In the genomic region with DNA sequence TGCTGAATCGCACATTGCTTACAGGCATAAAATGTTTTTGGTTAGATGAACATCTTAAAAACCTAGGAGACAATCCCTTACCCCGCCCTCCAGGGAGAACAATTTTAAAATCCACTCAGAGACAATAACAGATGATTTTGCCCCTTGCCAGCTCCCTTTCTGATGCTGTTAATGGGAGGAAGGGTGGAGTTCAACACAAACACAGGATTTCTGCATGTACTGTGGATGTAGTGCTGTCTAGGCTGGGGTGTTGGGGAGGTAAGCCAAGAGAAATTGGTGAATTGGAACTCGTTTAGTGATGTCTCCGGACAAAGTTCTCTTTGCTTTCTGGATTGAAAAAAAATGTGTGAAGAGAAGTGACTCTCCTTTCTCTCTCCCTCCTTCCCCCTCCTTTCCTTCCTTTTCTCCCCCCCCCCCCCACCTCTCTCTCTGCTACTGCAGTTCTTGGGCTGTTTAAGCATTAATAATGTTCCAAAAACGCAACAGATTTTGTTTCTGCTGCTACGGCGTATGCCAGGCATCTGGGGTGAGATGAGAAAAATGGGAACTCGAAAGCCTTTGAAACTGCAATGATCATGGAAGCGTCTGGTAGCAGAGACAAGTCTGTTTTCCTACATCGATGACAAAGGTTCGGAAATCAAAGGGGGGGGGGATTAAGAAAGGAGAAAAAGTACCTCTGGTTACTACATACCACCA, we compare ENCODE assay signal across 15 mouse cellular contexts.
DNase-seq lines count a peak whose midpoint lies in the region; ATAC-seq and TF ChIP-seq lines count a peak whose summit lies in the region.
"Had no signal": no experiment of that assay in that cellular context is flagged by ENCODE, and none has a peak within 500 bp of the region (broad histone marks: within the 10 kb centered on the region; RNA-seq: fewer than 3 reads in every experiment).

No protein-coding gene starts in this region.

- H3K27me3 ChIP-seq in midbrain, embryonic 13.5 days, result no peaks in the 10 kb centered on the region
- peaks cover 32% of the 10 kb centered on the region for H3K27me3 ChIP-seq in midbrain, embryonic 10.5 days (ENCODE audit: low read depth, poor library complexity, severe bottlenecking)
- no peaks in the 10 kb centered on the region for H3K27me3 ChIP-seq in midbrain, postnatal 0 days (ENCODE audit: insufficient read depth, low read length)

- DNase-seq in heart, adult 11 months, result peak; percentile 94
- no peak for DNase-seq in heart, postnatal 36 days
- DNase-seq in midbrain, embryonic 10.5 days (ENCODE audit: low spot score), result no peak
- peak; percentile 49 for DNase-seq in layer of hippocampus, adult 9-11 months
- DNase-seq in midbrain, postnatal 0 days (ENCODE audit: low spot score), result no peak
- DNase-seq in ovary, postnatal 36 days (ENCODE audit: low spot score), result no peak
- no peak for DNase-seq in kidney, postnatal 10 days
- DNase-seq: adrenal gland, postnatal 36 days; cerebellum, adult 2 months; gastrocnemius, postnatal 36 days; kidney, adult 18-20 months; left cerebral cortex, postnatal 4 days had no signal

- H3K27ac ChIP-seq in midbrain, embryonic 13.5 days, result peak overlapping the region; percentile 35
- no peak overlapping the region for H3K27ac ChIP-seq in midbrain, embryonic 10.5 days (replicated peaks)
- 0 out of 2 replicates have a peak overlapping the region, but pooled peaks have one; percentile 59 for H3K27ac ChIP-seq in midbrain, postnatal 0 days (ENCODE audit: low read depth, low read length)
- H3K27ac ChIP-seq: embryonic facial prominence, embryonic 13.5 days had no signal

- no peak for TF ChIP-seq CTCF in midbrain, postnatal 0 days (IDR thresholded peaks at IDR 0.05)

- intact Hi-C loops in heart, postnatal 36 days (cut with DNase I), result no loop called here

- H3K9me3 ChIP-seq in midbrain, embryonic 13.5 days, result no peaks in the 10 kb centered on the region
- no peaks in the 10 kb centered on the region for H3K9me3 ChIP-seq in midbrain, embryonic 10.5 days (replicated peaks)
- H3K9me3 ChIP-seq in midbrain, postnatal 0 days (ENCODE audit: low read length), result no peaks in the 10 kb centered on the region
- H3K9me3 ChIP-seq: embryonic facial prominence, embryonic 13.5 days had no signal

- no peak overlapping the region for H3K4me2 ChIP-seq in midbrain, embryonic 13.5 days (replicated peaks)
- no peak overlapping the region for H3K4me2 ChIP-seq in midbrain, postnatal 0 days (ENCODE audit: low read depth, low read length, poor library complexity, severe bottlenecking)
- H3K4me2 ChIP-seq: embryonic facial prominence, embryonic 13.5 days had no signal

- peaks cover 33% of the 10 kb centered on the region for H3K4me1 ChIP-seq in midbrain, embryonic 13.5 days (replicated peaks)
- H3K4me1 ChIP-seq in midbrain, embryonic 10.5 days, result peaks cover 24% of the 10 kb centered on the region
- peaks cover 7% of the 10 kb centered on the region; the same call in 1 of the 2 replicates for H3K4me1 ChIP-seq in midbrain, postnatal 0 days (ENCODE audit: insufficient read depth, low read length)

- H3K4me3 ChIP-seq in midbrain, embryonic 13.5 days (replicated peaks), result no peak overlapping the region
- no peak overlapping the region for H3K4me3 ChIP-seq in midbrain, embryonic 10.5 days
- no peak overlapping the region for H3K4me3 ChIP-seq in midbrain, postnatal 0 days (ENCODE audit: low read depth, low read length)
- H3K4me3 ChIP-seq: embryonic facial prominence, embryonic 13.5 days had no signal

- H3K9ac ChIP-seq in midbrain, embryonic 13.5 days (replicated peaks), result 0 out of 2 replicates have a peak overlapping the region, but pooled peaks have one; percentile 11
- H3K9ac ChIP-seq in midbrain, postnatal 0 days (replicated peaks; ENCODE audit: low read length, poor library complexity, severe bottlenecking), result no peak overlapping the region
- H3K9ac ChIP-seq: embryonic facial prominence, embryonic 13.5 days had no signal

- whole genome bisulfite sequencing in midbrain, embryonic 13.5 days, result 74% methylated on average over 11 of the region's 11 CpGs
- WGBS in midbrain, embryonic 10.5 days, result 82% methylated on average over 11 of the region's 11 CpGs
- WGBS in midbrain, postnatal 0 days, result 61% methylated on average over 11 of the region's 11 CpGs

- no peaks in the 10 kb centered on the region for H3K36me3 ChIP-seq in midbrain, embryonic 13.5 days
- no peaks in the 10 kb centered on the region for H3K36me3 ChIP-seq in midbrain, embryonic 10.5 days
- no peaks in the 10 kb centered on the region for H3K36me3 ChIP-seq in midbrain, postnatal 0 days (ENCODE audit: insufficient read depth, low read length)
- H3K36me3 ChIP-seq: embryonic facial prominence, embryonic 13.5 days had no signal

- no peak for ATAC-seq in midbrain, embryonic 13.5 days
- no peak for ATAC-seq in midbrain, postnatal 0 days (ENCODE audit: low FRiP score)
- ATAC-seq: CD4-positive, CD25-positive, alpha-beta regulatory T cell, adult 4 months had no signal

Comparison
In these comparisons a context has a peak if more than half of its experiments do, and no peak if none do; other contexts are left out.
1. DNase-seq: peak in heart, adult 11 months (single experiment) and layer of hippocampus, adult 9-11 months (single experiment); none in heart, postnatal 36 days (0 of 2), midbrain, embryonic 10.5 days (single experiment), midbrain, postnatal 0 days (single experiment), ovary, postnatal 36 days (single experiment) and kidney, postnatal 10 days (single experiment).